Mouse (Mus musculus) forebrain, embryonic 15.5 days (tissue): ENCODE measurements around the gene Rbp3. TPM values are rescaled to one million over a fixed set of nuclear protein-coding genes. Genes with fewer than 3 reads are reported as not detected.

Experiments
- ATAC-seq: fragments of 200-750 bp; cut with Nextera tagmentation; replicated peaks from 2 replicates; pipeline ENCODE4 v1.8.0; 2017; ENCODE audit warnings: mild to moderate bottlenecking, moderate TSS enrichment, moderate library complexity
- H3K27ac ChIP-seq: fragments of 300-500 bp; sonication (generic); replicated peaks from 2 replicates; pipeline ENCODE4 v1.5.1; 2015; ENCODE audit warnings: mild to moderate bottlenecking, inconsistent platforms
- H3K27me3 ChIP-seq: fragments of 300-500 bp; sonication (generic); 2 replicates; pipeline ENCODE4 v1.6.1; 2015; ENCODE audit warnings: inconsistent platforms
- H3K36me3 ChIP-seq: fragments of 300-500 bp; sonication (generic); 2 replicates; pipeline ENCODE4 v1.6.1; 2015; ENCODE audit warnings: mild to moderate bottlenecking, inconsistent platforms
- H3K4me1 ChIP-seq: fragments of 300-500 bp; sonication (generic); 2 replicates; pipeline ENCODE4 v1.6.1; 2015; ENCODE audit warnings: inconsistent platforms
- H3K4me2 ChIP-seq: fragments of 300-500 bp; sonication (generic); replicated peaks from 2 replicates; pipeline ENCODE4 v1.6.1; 2015; ENCODE audit warnings: mild to moderate bottlenecking, inconsistent platforms
- H3K4me3 ChIP-seq: fragments of 300-500 bp; sonication (generic); 2 replicates; pipeline ENCODE4 v1.5.1; 2015; ENCODE audit warnings: mild to moderate bottlenecking, inconsistent platforms
- H3K9ac ChIP-seq: fragments of 300-500 bp; sonication (generic); replicated peaks from 2 replicates; pipeline ENCODE4 v1.6.1; 2015; ENCODE audit warnings: mild to moderate bottlenecking, inconsistent platforms
- H3K9me3 ChIP-seq: fragments of 300-500 bp; sonication (generic); 2 replicates; pipeline ENCODE4 v1.6.1; 2016; ENCODE audit warnings: inconsistent platforms
- WGBS: fragments of 180-500 bp; shearing (Covaris S2); methylation state at CpG from one replicate; pipeline ENCODE4 v1.1.7; 2015; ENCODE audit warnings: mixed read lengths; 5-methylcytosine and 5-hydroxymethylcytosine counted together
- polyA plus RNA-seq: library from polyadenylated mRNA; unstranded; fragments of >200 nt; fragmentation: Nextera tagmentation; extraction: Ambion mirVana; gene quantifications from 2 replicates; pipeline ENCODE4 v1.2.1, GENCODE M21; 2015

The Rbp3 gene
- polyA plus RNA-seq, 1 experiment from 2014 or later: 0.38 TPM

- Histone ChIP-seq H3K4me2 (no peak within 1 kb of the TSS), H3K27ac (no peak within 1 kb of the TSS), H3K9ac (no peak within 1 kb of the TSS), H3K4me1 (no peaks in the 10 kb centered on the region), H3K4me3 (no peak within 1 kb of the TSS), H3K9me3 (no peaks in the 10 kb centered on the region), H3K36me3 (no peaks in the 10 kb centered on the region), H3K27me3 (no peaks in the 10 kb centered on the region)
- ATAC-seq: no peak
- WGBS: 83% methylated on average over 8 of the region's 8 CpGs
These were observed 13.1 kb upstream of the Rbp3 start, which contains the start of gene Gdf2 for GRCm38 (mm10) chr14:33940739-33941138. Gdf2 (plus strand) TSS chr14:33941039.

- no peak overlapping the region for H3K9ac ChIP-seq
- no peak overlapping the region for H3K4me3 ChIP-seq
- no peaks in the 10 kb centered on the region for H3K9me3 ChIP-seq
- WGBS: 86% methylated on average over 5 of the region's 5 CpGs
- H3K27me3 ChIP-seq: no peaks in the 10 kb centered on the region
- no peak overlapping the region for H3K27ac ChIP-seq
- no peak overlapping the region for H3K4me2 ChIP-seq
- no peak for ATAC-seq
- H3K4me1 ChIP-seq: no peaks in the 10 kb centered on the region
- H3K36me3 ChIP-seq: no peaks in the 10 kb centered on the region
These were observed 11.6 kb upstream of the Rbp3 start for GRCm38 (mm10) chr14:33942222-33942621.

GRCm38 (mm10) chr14:33946125-33946524, 7.7 kb upstream of the Rbp3 start:
- H3K9ac ChIP-seq: no peak overlapping the region
- 88% methylated on average over 6 of the region's 6 CpGs for WGBS
- H3K4me2 ChIP-seq: no peak overlapping the region
- H3K4me3 ChIP-seq: no peak overlapping the region
- H3K27me3 ChIP-seq: no peaks in the 10 kb centered on the region
- no peak for ATAC-seq
- H3K9me3 ChIP-seq: no peaks in the 10 kb centered on the region
- H3K27ac ChIP-seq: no peak overlapping the region
- H3K4me1 ChIP-seq: no peaks in the 10 kb centered on the region
- H3K36me3 ChIP-seq: no peaks in the 10 kb centered on the region

GRCm38 (mm10) chr14:33952233-33952981, 1.4 kb upstream of the Rbp3 start:
- H3K4me1 ChIP-seq: no peaks in the 10 kb centered on the region
- H3K36me3 ChIP-seq: no peaks in the 10 kb centered on the region
- 68% methylated on average over 6 of the region's 6 CpGs for WGBS
- ATAC-seq: no peak
- H3K9ac ChIP-seq: no peak overlapping the region
- H3K4me2 ChIP-seq: no peak overlapping the region
- H3K4me3 ChIP-seq: no peak overlapping the region
- H3K27ac ChIP-seq: no peak overlapping the region
- no peaks in the 10 kb centered on the region for H3K27me3 ChIP-seq
- no peaks in the 10 kb centered on the region for H3K9me3 ChIP-seq

GRCm38 (mm10) chr14:33956055-33956454, 2.3 kb downstream of the Rbp3 start:
- WGBS: 83% methylated on average over 13 of the region's 13 CpGs

GRCm38 (mm10) chr14:33958186-33958585, 4.4 kb downstream of the Rbp3 start:
- no peak overlapping the region for H3K4me2 ChIP-seq
- 89% methylated on average over 4 of the region's 4 CpGs for WGBS
- H3K9ac ChIP-seq: no peak overlapping the region
- no peak overlapping the region for H3K4me3 ChIP-seq
- H3K9me3 ChIP-seq: no peaks in the 10 kb centered on the region
- no peak overlapping the region for H3K27ac ChIP-seq
- ATAC-seq: no peak
- H3K36me3 ChIP-seq: no peaks in the 10 kb centered on the region
- H3K27me3 ChIP-seq: no peaks in the 10 kb centered on the region
- H3K4me1 ChIP-seq: no peaks in the 10 kb centered on the region

More at GRCm38 (mm10) chr14:33956055-33956454, 2.3 kb downstream of the Rbp3 start:
- Histone ChIP-seq H3K27me3 (no peaks in the 10 kb centered on the region), H3K9me3 (no peaks in the 10 kb centered on the region), H3K9ac (no peak overlapping the region), H3K4me2 (no peak overlapping the region), H3K27ac (no peak overlapping the region), H3K4me1 (no peaks in the 10 kb centered on the region), H3K36me3 (no peaks in the 10 kb centered on the region), H3K4me3 (no peak overlapping the region)
- ATAC-seq: no peak

- H3K9me3 ChIP-seq: no peaks in the 10 kb centered on the region
- no peak for ATAC-seq
- no peak overlapping the region for H3K9ac ChIP-seq
- H3K36me3 ChIP-seq: no peaks in the 10 kb centered on the region
- no peaks in the 10 kb centered on the region for H3K4me1 ChIP-seq
- no peak overlapping the region for H3K4me3 ChIP-seq
- H3K27me3 ChIP-seq: no peaks in the 10 kb centered on the region
- WGBS: 68% methylated on average over 3 of the region's 3 CpGs
- no peak overlapping the region for H3K4me2 ChIP-seq
- H3K27ac ChIP-seq: no peak overlapping the region
These were observed 5.0 kb downstream of the Rbp3 start for GRCm38 (mm10) chr14:33958841-33959240.

GRCm38 (mm10) chr14:33959341-33959740, 5.5 kb downstream of the Rbp3 start:
- Histone ChIP-seq H3K27ac (no peak overlapping the region), H3K9me3 (no peaks in the 10 kb centered on the region), H3K9ac (no peak overlapping the region), H3K4me2 (no peak overlapping the region), H3K36me3 (no peaks in the 10 kb centered on the region), H3K4me3 (no peak overlapping the region), H3K27me3 (no peaks in the 10 kb centered on the region), H3K4me1 (no peaks in the 10 kb centered on the region)
- WGBS: 13% methylated on average over 9 of the region's 9 CpGs
- ATAC-seq: no peak

GRCm38 (mm10) chr14:33965675-33966074, 11.9 kb downstream of the Rbp3 start:
- no peaks in the 10 kb centered on the region for H3K9me3 ChIP-seq
- ATAC-seq: no peak
- no peak overlapping the region for H3K9ac ChIP-seq
- H3K27me3 ChIP-seq: no peaks in the 10 kb centered on the region
- no peaks in the 10 kb centered on the region for H3K4me1 ChIP-seq
- no peaks in the 10 kb centered on the region for H3K36me3 ChIP-seq
- H3K4me2 ChIP-seq: no peak overlapping the region
- 70% methylated on average over 7 of the region's 7 CpGs for WGBS
- H3K27ac ChIP-seq: no peak overlapping the region
- H3K4me3 ChIP-seq: no peak overlapping the region

- ATAC-seq: no peak
- H3K27me3 ChIP-seq: no peaks in the 10 kb centered on the region
- no peak overlapping the region for H3K9ac ChIP-seq
- no peaks in the 10 kb centered on the region for H3K4me1 ChIP-seq
- no peaks in the 10 kb centered on the region for H3K9me3 ChIP-seq
- H3K27ac ChIP-seq: no peak overlapping the region
- H3K4me2 ChIP-seq: no peak overlapping the region
- no peaks in the 10 kb centered on the region for H3K36me3 ChIP-seq
- WGBS: 52% methylated on average over 7 of the region's 7 CpGs
- no peak overlapping the region for H3K4me3 ChIP-seq
These were observed 18.9 kb downstream of the Rbp3 start for GRCm38 (mm10) chr14:33972679-33973078.

- Histone ChIP-seq H3K9me3 (no peaks in the 10 kb centered on the region), H3K36me3 (no peaks in the 10 kb centered on the region), H3K27me3 (0 out of 2 replicates have a peak, but pooled peaks cover 3% of the 10 kb centered on the region), H3K4me2 (no peak overlapping the region), H3K9ac (no peak overlapping the region), H3K4me3 (no peak overlapping the region), H3K4me1 (peaks cover 8% of the 10 kb centered on the region), H3K27ac (no peak overlapping the region)
- WGBS: 66% methylated on average over 5 of the region's 5 CpGs
- ATAC-seq: no peak
These were observed 20.9 kb downstream of the Rbp3 start for GRCm38 (mm10) chr14:33974752-33975151.

- Histone ChIP-seq H3K27ac (no peak overlapping the region), H3K27me3 (0 out of 2 replicates have a peak, but pooled peaks cover 3% of the 10 kb centered on the region), H3K9ac (no peak overlapping the region), H3K36me3 (no peaks in the 10 kb centered on the region), H3K4me2 (no peak overlapping the region), H3K4me3 (no peak overlapping the region), H3K4me1 (peaks cover 8% of the 10 kb centered on the region), H3K9me3 (no peaks in the 10 kb centered on the region)
- no peak for ATAC-seq
- 41% methylated on average over 7 of the region's 7 CpGs for WGBS
These were observed 23.9 kb downstream of the Rbp3 start for GRCm38 (mm10) chr14:33977748-33978147.

GRCm38 (mm10) chr14:33978604-33979059, 24.8 kb downstream of the Rbp3 start, which contains the start of gene Zfp488:
Zfp488 (minus strand) TSS chr14:33978764.
- Histone ChIP-seq H3K4me3 (peak within 1 kb of the TSS; percentile 40), H3K4me2 (peak within 1 kb of the TSS; percentile 77), H3K36me3 (no peaks in the 10 kb centered on the region), H3K4me1 (peaks cover 8% of the 10 kb centered on the region), H3K27me3 (0 out of 2 replicates have a peak, but pooled peaks cover 3% of the 10 kb centered on the region), H3K9ac (peak within 1 kb of the TSS; percentile 32), H3K9me3 (no peaks in the 10 kb centered on the region), H3K27ac (no peak within 1 kb of the TSS)
- ATAC-seq: 0 out of 2 replicates have a peak, but pooled peaks have one; percentile 55
- 2% methylated on average over 25 of the region's 25 CpGs for WGBS
